Mouse (Mus musculus) brain, embryonic 14.5 days (tissue): ENCODE data around the gene Gstp2.
"Not testable (repeated sequence)": the region's sequence is repeated elsewhere in the genome, so short reads cannot be mapped to it uniquely, and the experiment has no call there.

Source experiments
- CTCF ChIP-seq: fragments of 200-500 bp; IDR thresholded peaks from 2 replicates; pipeline ENCODE4 v1.5.1; 2012; ENCODE audit warnings: inconsistent platforms, mild to moderate bottlenecking, moderate library complexity, borderline replicate concordance; ENCODE audit not compliant: insufficient read depth, insufficient read length; ENCODE audit errors: extremely low read depth
- POLR2A ChIP-seq: fragments of 200-500 bp; IDR thresholded peaks from 2 replicates; pipeline ENCODE4 v1.6.1; 2012; ENCODE audit warnings: mild to moderate bottlenecking, inconsistent platforms, borderline replicate concordance; ENCODE audit not compliant: poor library complexity, insufficient read depth, insufficient read length, severe bottlenecking; ENCODE audit errors: extremely low read depth

DNA sequence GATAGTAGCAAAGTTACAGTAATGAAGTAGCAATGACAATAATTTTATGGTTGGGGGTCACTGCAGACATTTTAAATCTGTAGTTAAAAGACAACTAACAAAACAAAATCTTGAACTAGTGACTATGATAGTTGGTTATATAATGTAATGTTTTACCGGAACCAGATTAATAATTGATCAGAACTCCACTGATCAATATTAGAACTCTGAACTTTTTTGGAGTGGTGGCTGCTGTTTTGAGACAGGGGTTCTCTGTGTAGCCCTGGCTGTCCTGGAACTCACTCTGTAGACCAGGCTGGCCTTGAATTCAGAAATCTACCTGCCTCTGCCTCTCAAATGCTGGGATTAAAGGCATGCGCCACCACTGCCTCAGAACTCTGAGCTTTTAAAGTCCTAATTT is 22.4 kb upstream of the Gstp2 start:
- TF ChIP-seq CTCF, POLR2A: not testable (repeated sequence)
